Mouse (Mus musculus): ENCODE results near the gene Anks1.
"Not testable (repeated sequence)": the region's sequence is repeated elsewhere in the genome, so short reads cannot be mapped to it uniquely, and the experiment has no call there.

Anks1 gene

DNA sequence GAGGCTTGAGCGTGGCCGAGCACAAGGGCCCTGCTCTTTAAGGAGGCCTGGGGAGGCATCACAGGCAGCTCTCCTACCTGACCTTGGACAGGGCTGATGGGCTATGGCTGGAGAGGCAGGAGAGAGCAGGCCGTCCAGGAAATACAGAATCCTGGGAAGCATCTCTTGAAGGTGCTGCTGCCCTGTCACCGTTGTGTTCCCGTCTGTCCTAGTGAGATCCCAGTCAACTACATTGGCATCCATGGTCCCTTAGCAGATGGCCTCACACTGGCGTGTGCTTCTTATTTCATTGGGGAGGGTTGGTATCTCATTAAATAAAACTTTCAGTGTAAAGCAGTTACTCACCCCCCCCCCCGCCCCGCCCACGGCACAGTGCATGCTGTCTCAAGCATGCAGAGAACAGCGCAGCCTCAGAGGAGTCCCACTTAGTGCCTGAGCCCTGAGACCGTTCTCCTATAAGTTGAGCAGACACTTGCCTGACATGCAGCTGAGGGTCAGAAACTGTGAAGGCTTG, 57.5 kb downstream of the Anks1 start:
- no peak for DNase-seq (ENCODE audit: low spot score)

- no peak for DNase-seq (ENCODE audit: low spot score)
Measured at GRCm38 (mm10) chr17:27967529-27967928, 58.4 kb downstream of the Anks1 start.

- peak; percentile 63 for DNase-seq (ENCODE audit: low spot score)
Measured at GRCm38 (mm10) chr17:27968033-27968750, 59.1 kb downstream of the Anks1 start.

- no peak for DNase-seq (ENCODE audit: low spot score)
Measured at GRCm38 (mm10) chr17:27968903-27969302, 59.8 kb downstream of the Anks1 start.

DNA sequence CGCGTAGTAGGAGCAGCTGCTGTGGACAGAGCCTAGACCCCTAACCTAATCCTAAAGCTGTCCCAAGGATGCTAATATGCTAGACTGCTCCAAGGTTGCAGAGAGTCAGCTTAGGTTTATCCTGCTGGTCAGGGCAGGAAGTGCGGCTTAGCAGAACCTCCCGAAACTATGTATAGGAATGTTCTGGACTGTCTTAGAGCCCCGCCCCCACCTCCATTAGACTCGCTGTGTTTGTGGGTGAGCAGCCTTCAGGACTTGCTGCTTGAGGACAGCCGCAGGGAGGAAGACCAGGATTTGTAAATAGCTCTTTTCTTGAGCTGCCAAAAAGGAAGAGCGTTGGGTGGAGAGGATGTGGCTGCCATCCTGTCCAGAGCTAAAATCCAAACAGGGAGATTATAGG, 60.3 kb downstream of the Anks1 start:
- DNase-seq (ENCODE audit: low spot score): peak; percentile 64

GRCm38 (mm10) chr17:27969896-27970295, 60.8 kb downstream of the Anks1 start:
- no peak for DNase-seq (ENCODE audit: low spot score)

DNA sequence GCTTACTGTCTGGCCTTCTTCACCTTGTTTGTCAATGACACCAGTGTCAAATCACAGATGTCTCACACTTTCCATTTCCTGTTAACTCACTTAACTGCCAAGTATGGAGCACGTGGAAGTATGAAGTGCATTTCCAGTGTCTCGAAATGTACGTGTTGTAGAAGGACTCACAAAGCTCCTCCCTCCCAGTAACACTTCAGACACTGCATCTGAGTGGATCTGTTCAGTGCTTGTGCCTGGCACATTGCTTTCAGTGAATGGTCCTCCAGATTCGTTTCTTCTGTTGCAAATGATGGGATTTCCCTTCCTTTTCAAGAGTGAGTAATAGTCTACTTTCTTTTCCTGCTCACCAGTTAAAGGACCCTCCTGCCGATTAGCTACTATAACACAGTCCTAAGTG, 61.2 kb downstream of the Anks1 start:
- no peak for DNase-seq (ENCODE audit: low spot score)

GRCm38 (mm10) chr17:27971496-27971895, 62.4 kb downstream of the Anks1 start:
- DNase-seq (ENCODE audit: low spot score): peak; percentile 67

DNA sequence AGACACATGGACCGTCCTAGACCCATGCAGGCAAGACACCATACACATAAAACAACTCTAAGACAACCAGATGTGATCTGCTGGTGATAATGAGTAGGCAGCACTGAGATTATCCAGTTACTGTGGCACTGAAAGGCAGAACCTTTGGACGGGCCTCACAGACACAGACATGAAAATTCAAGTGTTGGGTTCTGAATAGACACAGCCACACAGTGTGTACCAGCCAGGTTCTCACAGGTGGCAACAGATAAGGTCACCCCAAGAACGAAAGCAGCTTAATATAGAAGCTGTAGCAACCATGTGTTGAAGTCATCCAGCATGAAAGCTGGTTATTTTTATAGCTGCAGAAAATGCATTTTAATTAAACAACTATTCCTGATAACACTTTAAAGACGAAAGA, 64.2 kb downstream of the Anks1 start:
- no peak for DNase-seq (ENCODE audit: low spot score)

DNA sequence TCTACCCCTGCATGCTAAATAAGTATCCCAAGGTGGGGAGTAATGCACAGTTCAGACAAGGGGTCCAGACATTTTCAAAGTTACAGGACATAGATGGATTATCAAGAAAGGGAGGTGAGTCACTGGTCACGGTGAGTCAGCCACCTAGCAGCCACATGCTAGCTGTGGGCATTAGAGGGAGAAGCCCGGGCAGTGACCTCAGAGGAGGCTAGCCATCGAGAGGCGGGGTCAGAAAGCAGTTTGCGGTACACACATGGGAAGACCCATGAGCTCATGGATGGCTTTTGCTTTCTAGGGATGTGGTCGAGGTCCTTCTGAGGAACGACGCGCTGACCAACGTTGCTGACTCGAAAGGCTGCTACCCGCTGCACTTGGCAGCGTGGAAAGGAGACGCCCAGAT, 67.2 kb downstream of the Anks1 start:
- no peak for DNase-seq (ENCODE audit: low spot score)

GRCm38 (mm10) chr17:27977008-27977636, 68.0 kb downstream of the Anks1 start:
- DNase-seq (ENCODE audit: low spot score): no peak

- no peak for DNase-seq (ENCODE audit: low spot score)
Measured at GRCm38 (mm10) chr17:27980391-27980955, 71.4 kb downstream of the Anks1 start.

DNA sequence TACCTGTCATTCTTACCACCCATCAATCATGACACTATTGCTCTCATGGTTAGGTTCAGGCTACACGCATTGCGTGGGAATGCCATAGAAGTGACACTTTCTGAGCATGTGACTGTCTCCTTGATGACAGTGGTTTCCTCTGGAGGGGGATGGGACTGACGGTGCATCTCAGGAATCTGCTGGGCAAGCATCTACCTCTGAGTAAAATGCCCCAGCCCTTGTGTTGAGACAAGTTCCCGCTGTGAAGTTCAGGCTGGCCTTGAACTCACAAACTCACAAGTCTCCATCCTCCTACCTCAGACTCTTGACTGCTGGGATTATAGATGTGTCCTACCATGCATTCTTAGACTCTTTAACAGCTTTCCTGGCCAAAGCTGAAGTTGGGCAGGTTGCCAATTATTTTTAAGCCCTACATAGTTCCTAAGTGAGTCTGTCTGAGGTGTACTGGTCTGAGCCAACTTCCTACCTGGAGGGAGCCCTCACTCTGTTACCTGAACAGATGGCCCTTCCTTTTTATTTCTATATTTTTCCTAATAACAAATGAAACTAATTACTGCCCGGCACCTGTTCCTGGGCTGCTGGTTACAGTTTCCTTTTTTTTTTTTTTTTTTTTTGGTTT, 72.5 kb downstream of the Anks1 start:
- DNase-seq (ENCODE audit: low spot score): no peak

DNA sequence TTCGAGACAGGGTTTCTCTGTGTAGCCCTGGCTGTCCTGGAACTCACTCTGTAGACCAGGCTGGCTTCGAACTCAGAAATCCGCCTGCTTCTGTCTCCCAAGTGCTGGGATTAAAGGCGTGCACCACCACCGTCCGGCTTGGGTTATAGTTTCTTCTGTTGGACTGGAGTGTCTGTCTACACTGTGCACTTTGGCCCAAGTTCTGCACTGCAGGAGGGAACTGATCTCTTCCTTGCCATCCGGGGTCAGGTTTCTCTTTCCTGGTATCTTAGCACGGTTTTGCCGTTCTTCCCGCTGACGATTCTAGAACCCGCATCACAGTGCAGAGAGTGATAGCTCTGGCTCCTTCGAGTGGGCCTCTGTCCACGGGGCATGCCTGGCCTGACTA, 73.0 kb downstream of the Anks1 start:
- DNase-seq (ENCODE audit: low spot score): not testable (repeated sequence)

DNA sequence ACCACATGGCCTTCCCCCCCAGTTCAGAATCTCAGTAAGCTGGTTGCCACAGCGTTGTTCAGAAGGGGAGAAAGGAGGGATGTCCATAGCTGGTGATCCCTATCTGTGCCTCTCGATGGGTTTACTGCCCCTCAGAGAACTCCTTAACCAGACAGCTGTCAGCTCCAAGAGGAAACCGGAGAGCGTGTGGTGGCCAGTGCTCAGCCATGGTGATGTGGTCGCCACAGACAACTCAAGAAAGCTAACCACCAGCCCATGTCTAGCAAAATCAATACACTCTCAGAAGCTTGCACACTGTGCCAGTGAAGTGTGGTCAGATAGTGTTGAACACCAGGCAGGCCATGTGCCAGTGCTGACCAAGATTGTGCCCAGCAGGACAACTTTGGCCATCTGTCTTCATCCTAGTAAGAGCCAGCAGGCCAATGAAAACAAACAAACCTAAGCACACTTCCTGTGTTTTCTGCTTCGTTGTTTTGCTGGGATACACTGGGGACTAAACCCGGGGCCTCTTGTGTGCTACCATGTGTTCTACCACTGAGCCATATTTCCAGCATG, 73.7 kb downstream of the Anks1 start:
- DNase-seq (ENCODE audit: low spot score): no peak

DNA sequence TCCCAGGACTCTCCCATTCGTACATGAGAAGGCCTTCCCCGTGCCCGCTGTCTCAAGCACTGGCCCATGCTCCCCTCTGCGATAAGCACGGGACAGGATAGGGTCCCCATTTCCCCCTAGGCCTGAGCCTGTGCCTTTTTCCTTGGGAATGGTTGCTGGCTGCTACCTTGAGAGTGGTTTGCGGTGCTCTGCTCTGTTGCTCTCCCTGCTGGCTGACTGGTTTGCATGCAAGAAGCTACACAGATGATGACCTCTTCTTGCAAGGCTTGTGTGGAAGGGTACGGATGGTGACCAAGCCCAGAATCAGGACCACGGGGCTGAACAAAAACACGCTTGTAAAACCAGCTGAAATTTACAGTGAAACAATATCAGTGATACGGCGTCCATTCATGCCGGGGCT, 75.3 kb downstream of the Anks1 start:
- DNase-seq (ENCODE audit: low spot score): no peak

- no peak for DNase-seq (ENCODE audit: low spot score)
Measured at GRCm38 (mm10) chr17:27986106-27986505, 77.0 kb downstream of the Anks1 start.

DNA sequence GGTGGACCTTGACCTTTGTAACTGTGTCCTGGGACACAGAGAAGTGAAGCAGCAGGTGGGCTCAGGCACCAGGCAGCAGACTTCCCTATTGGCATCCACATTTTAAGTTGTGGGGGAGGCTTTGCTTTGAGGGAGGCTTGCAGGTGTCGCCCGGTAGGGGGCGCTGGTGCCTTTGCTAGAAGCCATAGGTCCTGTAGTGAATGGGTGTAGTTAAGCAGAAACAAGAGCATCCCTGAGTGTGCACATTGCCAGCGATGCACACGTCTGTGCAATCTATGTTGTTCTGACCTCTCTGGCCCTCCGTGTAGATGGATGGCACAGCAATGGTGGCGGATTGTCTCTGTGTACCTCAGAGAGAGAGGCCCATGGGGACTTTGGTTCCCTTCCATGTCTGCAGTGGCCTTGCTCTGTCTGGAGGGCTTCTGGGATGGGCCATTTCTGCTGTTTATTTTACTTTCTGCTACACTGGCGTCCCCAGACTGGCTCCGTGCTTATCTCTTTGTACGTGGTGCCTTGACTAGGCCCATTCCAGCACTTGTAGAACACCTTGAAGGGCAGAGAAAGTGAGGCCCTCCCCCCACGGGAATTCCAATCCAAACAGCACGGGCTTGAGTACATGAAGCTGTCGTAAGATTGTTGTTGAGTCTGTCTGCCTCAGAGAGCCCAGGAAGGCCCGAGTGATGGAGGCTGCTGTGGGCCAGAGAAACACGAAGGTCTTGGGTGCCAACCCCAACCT, 80.9 kb downstream of the Anks1 start:
- DNase-seq (ENCODE audit: low spot score): peak; percentile 92

- no peak for DNase-seq (ENCODE audit: low spot score)
Measured at GRCm38 (mm10) chr17:27994001-27994944, 85.2 kb downstream of the Anks1 start.

GRCm38 (mm10) chr17:27996320-27996719, 87.2 kb downstream of the Anks1 start:
- DNase-seq (ENCODE audit: low spot score): no peak

DNA sequence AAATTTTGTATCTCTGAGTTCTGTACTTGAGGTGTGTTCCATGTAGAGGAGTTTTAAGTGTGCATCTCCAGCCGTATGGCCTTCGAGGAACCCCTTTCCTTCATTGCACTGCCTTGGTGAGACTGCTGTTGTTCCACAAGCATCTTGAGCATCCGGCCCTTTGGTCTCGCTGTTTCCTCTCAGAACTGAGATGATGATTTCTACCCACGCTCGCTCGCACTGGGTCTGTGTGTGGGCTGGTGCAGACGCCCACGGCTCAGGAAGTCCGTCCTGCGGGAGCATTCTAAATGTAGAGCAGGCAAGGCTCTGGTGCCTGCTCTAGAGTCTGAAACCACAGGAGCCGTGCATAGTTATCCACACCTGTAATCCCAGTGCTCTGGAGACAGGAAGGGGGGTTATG, 88.1 kb downstream of the Anks1 start:
- DNase-seq (ENCODE audit: low spot score): no peak

Data from testis, postnatal 10 days (tissue).